Mouse (Mus musculus) MEL (cell line): ENCODE results near the gene Sez6l2.

Experiments used
- CHD2 ChIP-seq: IDR thresholded peaks from 2 replicates; pipeline ENCODE4 v1.6.1; 2011; ENCODE audit warnings: low read length, improper control_type of control experiment
- CTCF ChIP-seq, 3 experiments: IDR thresholded peaks in 2 of 3; conservative IDR thresholded peaks in 1 of 3; 2 replicates each; pipeline ENCODE4 v1.5.1; 2011 to 2012; ENCODE audit warnings: low read length in 3 of 3, low read depth in 2 of 3, mild to moderate bottlenecking in 2 of 3, improper control_type of control experiment in 1 of 3, inconsistent platforms in 1 of 3, mixed read lengths in 1 of 3, moderate library complexity in 1 of 3; ENCODE audit not compliant: control insufficient read depth in 1 of 3, insufficient read depth in 1 of 3, poor library complexity in 1 of 3, severe bottlenecking in 1 of 3
- ELF1 ChIP-seq: IDR thresholded peaks from 2 replicates; pipeline ENCODE4 v1.6.1; 2014; ENCODE audit warnings: low read depth, mild to moderate bottlenecking, inconsistent platforms, low read length, improper control_type of control experiment, moderate library complexity
- HCFC1 ChIP-seq: IDR thresholded peaks from 2 replicates; pipeline ENCODE4 v1.6.1; 2012; ENCODE audit warnings: low read depth, mild to moderate bottlenecking, inconsistent platforms, low read length, improper control_type of control experiment, moderate library complexity
- MAX ChIP-seq: IDR thresholded peaks from 2 replicates; pipeline ENCODE4 v1.6.1; 2011; ENCODE audit warnings: low read length, improper control_type of control experiment
- TCF12 ChIP-seq: IDR thresholded peaks from 2 replicates; pipeline ENCODE4 v1.6.1; 2014; ENCODE audit warnings: low read depth, mild to moderate bottlenecking, inconsistent platforms, low read length, improper control_type of control experiment, moderate library complexity

DNA sequence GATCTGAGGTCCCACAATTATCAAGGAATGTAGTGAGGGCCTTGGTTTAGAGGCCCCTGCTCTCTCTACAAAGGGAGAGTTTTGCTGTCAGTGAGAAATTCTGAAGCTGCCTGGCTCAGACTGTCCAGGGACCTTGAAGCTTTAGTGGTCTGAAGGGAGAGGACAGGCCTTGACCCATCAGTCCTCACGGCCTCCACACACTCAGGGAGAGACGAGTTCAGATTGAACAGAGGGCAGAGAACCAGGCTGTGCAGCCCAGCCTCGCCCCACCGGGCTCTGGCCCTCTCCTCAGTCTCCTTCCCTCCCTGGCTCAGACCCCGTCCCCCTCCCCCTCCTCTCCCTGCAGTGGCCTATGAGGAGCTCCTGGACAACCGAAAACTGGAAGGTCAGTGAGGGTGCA, 17.0 kb downstream of the Sez6l2 start:
- TF ChIP-seq TCF12 (no peak), CTCF (IDR thresholded peaks at IDR 0.05 in 2 of 3, conservative IDR thresholded peaks at IDR 0.05 in 1 of 3; ENCODE audit: control insufficient read depth in 1 of 3, insufficient read depth in 1 of 3, low read depth in 2 of 3, low read length in 3 of 3, poor library complexity in 1 of 3, severe bottlenecking in 1 of 3) (no peak), MAX (no peak), CHD2 (no peak), ELF1 (no peak), HCFC1 (no peak)
